Mouse (Mus musculus) cerebellum, adult 2 months (tissue): ENCODE results near the gene Hoxa7. TPM values are rescaled to one million over a fixed set of nuclear protein-coding genes. Genes with fewer than 3 reads are reported as not detected.

Experiments used
- DNase-seq, 2 experiments: peaks; one replicate each; pipeline ENCODE4 v3.0.0; 2021
- H3K27ac ChIP-seq: fragments of 200-500 bp; 2 replicates; pipeline ENCODE4 v1.5.1; 2012; ENCODE audit warnings: low read length, control low read depth, inconsistent platforms; ENCODE audit not compliant: insufficient read depth
- H3K27me3 ChIP-seq: fragments of 200-500 bp; 2 replicates; pipeline ENCODE4 v1.6.1; 2012; ENCODE audit warnings: inconsistent platforms, mild to moderate bottlenecking, low read length, moderate library complexity; ENCODE audit not compliant: control insufficient read depth, insufficient read depth
- H3K4me1 ChIP-seq: fragments of 200-500 bp; 2 replicates; pipeline ENCODE4 v1.6.1; 2011; ENCODE audit warnings: low read length; ENCODE audit not compliant: control insufficient read depth, insufficient read depth
- H3K4me3 ChIP-seq: fragments of 200-500 bp; replicated peaks from 2 replicates; pipeline ENCODE3; 2011; ENCODE audit warnings: mild to moderate bottlenecking, low read depth, low read length, control low read depth; ENCODE audit not compliant: insufficient read depth
- CTCF ChIP-seq: fragments of 200-500 bp; IDR thresholded peaks from 2 replicates; pipeline ENCODE4 v1.5.1; 2011; ENCODE audit warnings: low read depth, mild to moderate bottlenecking, control low read depth, low read length, moderate library complexity, borderline replicate concordance; ENCODE audit not compliant: insufficient read depth
- POLR2A ChIP-seq: fragments of 200-500 bp; IDR thresholded peaks from 2 replicates; pipeline ENCODE4 v1.6.1; 2011; ENCODE audit warnings: low read length, control low read depth, borderline replicate concordance; ENCODE audit not compliant: insufficient read depth
- WGBS: fragments of 180-500 bp; shearing (Covaris S2); methylation state at CpG from one replicate; pipeline ENCODE4 v1.1.7; 2018; 5-methylcytosine and 5-hydroxymethylcytosine counted together
- polyA plus RNA-seq: library from polyadenylated mRNA; depleted of rRNA; stranded (reverse); fragments of >200 nt; gene quantifications from 2 replicates; pipeline ENCODE4 v1.2.3, GENCODE M21; 2012

Gene Hoxa7
- polyA plus RNA-seq, 1 experiment: 0.07 TPM

DNA sequence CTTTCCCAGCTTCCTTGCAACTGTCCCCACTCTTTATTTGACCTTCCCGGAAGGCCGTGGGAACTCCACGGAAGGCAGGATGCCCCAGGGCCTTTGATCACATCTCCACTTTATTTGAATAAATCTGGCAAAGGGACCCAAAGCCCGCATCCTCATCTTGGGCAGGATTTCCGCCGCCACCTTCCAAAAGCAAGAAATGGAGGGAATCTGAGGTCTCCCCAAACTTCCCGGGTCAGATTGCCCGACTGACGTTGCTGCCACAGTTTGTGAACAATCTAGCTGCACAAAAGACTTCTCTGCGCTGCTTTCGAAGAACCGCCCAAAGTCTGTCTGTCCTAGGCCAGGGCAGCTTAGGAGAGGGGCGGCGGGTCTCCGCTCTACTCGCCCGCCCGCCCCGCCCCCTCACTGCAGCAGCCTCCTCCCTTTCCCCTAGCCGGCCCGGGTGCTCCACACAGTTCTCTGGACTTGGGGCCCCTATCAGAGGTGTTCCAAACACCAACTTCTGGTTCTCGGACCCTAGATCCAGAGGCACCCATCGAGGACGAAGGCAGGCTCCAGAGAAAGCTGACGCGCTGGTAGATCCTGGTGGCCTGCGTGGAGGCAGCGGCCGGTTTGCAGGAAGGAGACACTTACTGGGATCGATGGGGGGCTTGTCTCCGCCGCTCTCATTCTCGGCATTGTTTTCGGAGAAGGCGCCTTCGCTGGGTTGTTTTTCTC lies 3.4 kb upstream of the Hoxa7 start:
- WGBS: 2% methylated on average over 36 of the region's 36 CpGs
- TF ChIP-seq CTCF: no peak
- no peak for TF ChIP-seq POLR2A
- no peak for DNase-seq
- Histone ChIP-seq H3K4me3 (no peak overlapping the region), H3K4me1 (no peaks in the 10 kb centered on the region), H3K27me3 (peaks cover 4% of the 10 kb centered on the region; the same call in 1 of the 2 replicates), H3K27ac (no peak overlapping the region)

DNA sequence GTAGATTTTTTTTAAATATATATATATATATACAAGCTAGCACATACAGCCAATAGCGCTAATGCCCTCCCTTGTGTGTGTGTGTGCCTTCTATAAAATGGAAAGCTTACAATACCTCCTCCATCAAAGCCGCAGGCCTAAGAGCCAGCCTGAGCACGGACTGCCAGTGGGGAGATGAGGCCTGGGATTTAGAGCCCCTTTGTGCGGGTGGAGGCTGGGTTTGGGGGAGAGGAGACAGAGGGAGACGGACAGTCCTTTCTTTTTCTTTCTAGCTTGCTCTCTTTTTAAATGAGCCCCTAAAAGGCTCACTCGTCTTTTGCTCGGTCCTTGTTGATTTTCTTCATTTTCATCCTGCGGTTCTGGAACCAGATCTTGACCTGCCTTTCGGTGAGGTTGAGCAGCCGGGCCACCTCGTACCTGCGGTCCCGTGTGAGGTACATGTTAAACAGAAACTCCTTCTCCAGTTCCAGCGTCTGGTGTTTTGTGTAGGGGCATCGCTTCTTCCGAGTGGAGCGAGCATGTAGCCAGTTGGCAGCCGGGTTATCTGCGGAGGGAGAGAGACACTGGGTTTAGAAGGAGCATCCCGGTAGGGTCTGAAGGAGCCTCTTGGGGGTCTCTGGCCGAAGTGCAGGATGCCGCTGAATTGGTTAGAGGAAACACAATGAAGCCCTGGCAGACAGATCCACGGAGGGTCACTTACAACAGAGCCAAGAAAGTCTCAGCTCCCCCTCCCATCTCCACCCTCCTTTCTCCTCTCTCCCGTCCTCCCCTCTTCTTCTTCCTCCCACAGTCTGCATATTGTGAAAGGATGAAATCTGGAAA lies 2.5 kb upstream of the Hoxa7 start:
- no peak for DNase-seq
- Histone ChIP-seq H3K27ac (no peak overlapping the region), H3K27me3 (peaks cover 4% of the 10 kb centered on the region; the same call in 1 of the 2 replicates), H3K4me1 (no peaks in the 10 kb centered on the region), H3K4me3 (no peak overlapping the region)
- no peak for TF ChIP-seq CTCF
- TF ChIP-seq POLR2A: no peak
- 5% methylated on average over 24 of the region's 24 CpGs for WGBS

- no peak for TF ChIP-seq CTCF
- DNase-seq: no peak
- peaks cover 4% of the 10 kb centered on the region; the same call in 1 of the 2 replicates for H3K27me3 ChIP-seq
Measured at GRCm38 (mm10) chr6:52222729-52223128, 1.1 kb upstream of the Hoxa7 start.

GRCm38 (mm10) chr6:52221993-52222685 lies 485 bp upstream of the Hoxa7 start:
- peaks cover 4% of the 10 kb centered on the region; the same call in 1 of the 2 replicates for H3K27me3 ChIP-seq
- H3K4me3 ChIP-seq: no peak overlapping the region
- no peak overlapping the region for H3K27ac ChIP-seq
- DNase-seq: no peak
- WGBS: 10% methylated on average over 21 of the region's 21 CpGs
- no peaks in the 10 kb centered on the region for H3K4me1 ChIP-seq
- TF ChIP-seq POLR2A (no peak), CTCF (no peak)

More at GRCm38 (mm10) chr6:52222729-52223128, 1.1 kb upstream of the Hoxa7 start:
- Histone ChIP-seq H3K4me3 (no peak overlapping the region), H3K4me1 (no peaks in the 10 kb centered on the region), H3K27ac (no peak overlapping the region)
- WGBS: 42% methylated on average over 13 of the region's 13 CpGs

DNA sequence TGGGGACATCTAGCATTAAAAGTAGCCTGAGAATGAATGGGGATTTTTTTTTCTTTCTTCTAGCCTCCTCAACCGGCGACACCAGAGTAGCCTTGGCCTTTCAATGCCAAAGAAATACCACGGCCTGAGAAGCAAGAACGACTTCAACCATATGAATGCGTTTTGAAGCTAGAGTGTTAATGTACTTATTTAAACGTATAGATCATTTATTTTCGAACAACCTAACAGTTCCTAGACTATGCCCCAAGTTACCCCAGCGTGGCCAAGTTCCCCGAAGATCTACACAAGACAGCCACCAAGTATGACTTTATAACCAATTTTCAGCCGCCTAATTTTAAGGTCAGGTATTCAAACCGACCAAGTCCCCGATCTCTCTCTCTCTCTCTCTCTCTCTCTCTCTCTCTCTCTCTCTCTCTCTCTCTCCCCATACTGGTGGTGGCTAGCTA lies 766 bp downstream of the Hoxa7 start:
- Histone ChIP-seq H3K27ac (no peak overlapping the region), H3K4me1 (no peaks in the 10 kb centered on the region), H3K27me3 (peaks cover 5% of the 10 kb centered on the region; the same call in 1 of the 2 replicates), H3K4me3 (no peak overlapping the region)
- DNase-seq: no peak
- no peak for TF ChIP-seq CTCF
- no peak for TF ChIP-seq POLR2A
- 11% methylated on average over 12 of the region's 12 CpGs for WGBS

GRCm38 (mm10) chr6:52220003-52220864 lies 1.4 kb downstream of the Hoxa7 start:
- Histone ChIP-seq H3K4me3 (no peak overlapping the region), H3K27ac (no peak overlapping the region), H3K27me3 (peaks cover 6% of the 10 kb centered on the region; the same call in 1 of the 2 replicates), H3K4me1 (no peaks in the 10 kb centered on the region)
- no peak for DNase-seq
- TF ChIP-seq CTCF (no peak), POLR2A (no peak)
- WGBS: 24% methylated on average over 32 of the region's 32 CpGs
